Mouse (Mus musculus): ENCODE results near the gene Gna15.

- TF ChIP-seq CTCF (IDR thresholded peaks at IDR 0.05; ENCODE audit: extremely low read depth, insufficient read length, insufficient replicate concordance, low read depth, low read length): no peak
- peak; percentile 84 for TF ChIP-seq POLR2A (IDR thresholded peaks at IDR 0.05; ENCODE audit: low read depth, low read length)
These were observed 17.8 kb upstream of the Gna15 start for GRCm38 (mm10) chr10:81541803-81542202.
